ENCODE assay signal across 8 mouse cellular contexts in genomic region chr17:84512516-84513085, GRCm38 (mm10). TPM values are rescaled to one million over a fixed set of nuclear protein-coding genes. Genes with fewer than 3 reads are reported as not detected.
A peak's percentile ranks its signal among the peaks of the same experiment; 100 is the strongest.
DNase-seq lines count a peak whose midpoint lies in the region; ATAC-seq lines count a peak whose summit lies in the region.

No protein-coding gene starts in this region.

- H3K36me3 ChIP-seq in embryonic facial prominence, embryonic 11.5 days (replicated peaks; ENCODE audit: control insufficient read depth, insufficient read depth, low read depth, low read length): no peaks in the 10 kb centered on the region
- H3K36me3 ChIP-seq in intestine, embryonic 14.5 days (ENCODE audit: control insufficient read depth, insufficient read depth, low read length): no peaks in the 10 kb centered on the region

- no peaks in the 10 kb centered on the region for H3K27me3 ChIP-seq in embryonic facial prominence, embryonic 11.5 days (ENCODE audit: control insufficient read depth, insufficient read depth, low read length)
- no peaks in the 10 kb centered on the region for H3K27me3 ChIP-seq in intestine, embryonic 14.5 days (replicated peaks; ENCODE audit: control insufficient read depth, insufficient read depth, low read length)

- H3K27ac ChIP-seq in embryonic facial prominence, embryonic 11.5 days (replicated peaks; ENCODE audit: low read depth, low read length): no peak overlapping the region
- H3K27ac ChIP-seq in intestine, embryonic 14.5 days (ENCODE audit: low read depth): peak overlapping the region; percentile 79

- DNase-seq in kidney, adult 9 months: peak; percentile 14
- DNase-seq in kidney, adult 18-20 months: no peak
- peak; percentile 19 for DNase-seq in embryonic facial prominence, embryonic 11.5 days (ENCODE audit: low spot score)
- no peak for DNase-seq in intestine, embryonic 14.5 days (ENCODE audit: low spot score)

- H3K4me3 ChIP-seq in embryonic facial prominence, embryonic 11.5 days (ENCODE audit: low read depth, low read length): peak overlapping the region; percentile 80
- peak overlapping the region; percentile 70 for H3K4me3 ChIP-seq in intestine, embryonic 14.5 days (ENCODE audit: low read depth, low read length)

- no peak for ATAC-seq in embryonic facial prominence, embryonic 11.5 days (replicated peaks; ENCODE audit: insufficient number of reproducible peaks, low FRiP score, low TSS enrichment, low read depth)
- ATAC-seq in intestine, embryonic 14.5 days (replicated peaks; ENCODE audit: low FRiP score, low TSS enrichment, low read depth): no peak; the same call in 1 of the 2 replicates
- ATAC-seq in megakaryocyte, adult 5-6 weeks (ENCODE audit: poor library complexity, severe bottlenecking): peak; percentile 19; the same call in 1 of the 2 replicates
- no peak for ATAC-seq in activated CD4-positive, CD25-positive, alpha-beta regulatory T cell, adult 4 months
- no peak; the same call in 1 of the 2 replicates for ATAC-seq in cerebellum, adult (ENCODE audit: insufficient number of reproducible peaks, low FRiP score, low TSS enrichment)
- no peak for ATAC-seq in CD4-positive, CD25-positive, alpha-beta regulatory T cell, adult 4 months

- H3K9me3 ChIP-seq in embryonic facial prominence, embryonic 11.5 days (replicated peaks; ENCODE audit: control insufficient read depth, low read length): no peaks in the 10 kb centered on the region
- no peaks in the 10 kb centered on the region for H3K9me3 ChIP-seq in intestine, embryonic 14.5 days (ENCODE audit: control insufficient read depth, low read length)

- H3K9ac ChIP-seq in embryonic facial prominence, embryonic 11.5 days (replicated peaks; ENCODE audit: low read length): peak overlapping the region; percentile 82
- peak overlapping the region; percentile 85 for H3K9ac ChIP-seq in intestine, embryonic 14.5 days (ENCODE audit: low read length)

- WGBS in embryonic facial prominence, embryonic 11.5 days: 30% methylated on average over 4 of the region's 4 CpGs
- WGBS in intestine, embryonic 14.5 days: 16% methylated on average over 4 of the region's 4 CpGs

- H3K4me2 ChIP-seq in embryonic facial prominence, embryonic 11.5 days (ENCODE audit: low read depth, low read length): peak overlapping the region; percentile 94
- peak overlapping the region; percentile 67 for H3K4me2 ChIP-seq in intestine, embryonic 14.5 days (ENCODE audit: low read length)

- H3K4me1 ChIP-seq in embryonic facial prominence, embryonic 11.5 days (ENCODE audit: control insufficient read depth, insufficient read depth, low read length): no peaks in the 10 kb centered on the region
- H3K4me1 ChIP-seq in intestine, embryonic 14.5 days (replicated peaks; ENCODE audit: control insufficient read depth, insufficient read depth, low read length): peaks cover 13% of the 10 kb centered on the region

RNA-seq across cellular contexts. Expression of gene Plekhh2, which starts 0.9 kb away (rescaled TPM):
- polyA plus RNA-seq in embryonic facial prominence, embryonic 11.5 days (2014; fragmentation: Nextera tagmentation; extraction: Ambion mirVana): 5.1 and 5.6 TPM in 2 replicates
- 12.7 and 17.2 TPM in 2 replicates for polyA plus RNA-seq in intestine, embryonic 14.5 days (2014; fragmentation: Nextera tagmentation; extraction: Ambion mirVana)
- total RNA-seq in megakaryocyte, adult 5-6 weeks (2015): not detected in 2 replicates
- 0.12 and 0.15 TPM in 2 replicates for total RNA-seq in megakaryocyte, adult 5-6 weeks (2017)
- under 1 TPM in 1 of 2 experiments, not detected in 1; 0.22 TPM for polyA plus RNA-seq in activated CD4-positive, CD25-positive, alpha-beta regulatory T cell, adult 4 months (2017; shearing (Covaris generic))
- polyA plus RNA-seq in CD4-positive, CD25-positive, alpha-beta regulatory T cell, adult 4 months (2017; shearing (Covaris generic)): not detected

RNA-seq across cellular contexts. Expression of gene Thada, which starts 46.6 kb away (rescaled TPM):
- polyA plus RNA-seq in embryonic facial prominence, embryonic 11.5 days (2014; fragmentation: Nextera tagmentation; extraction: Ambion mirVana): 8.2 and 8.7 TPM in 2 replicates
- 10.8 and 12.3 TPM in 2 replicates for polyA plus RNA-seq in intestine, embryonic 14.5 days (2014; fragmentation: Nextera tagmentation; extraction: Ambion mirVana)
- 14.5 and 15.4 TPM in 2 replicates for total RNA-seq in megakaryocyte, adult 5-6 weeks (2015)
- total RNA-seq in megakaryocyte, adult 5-6 weeks (2017): 12.5 and 17.2 TPM in 2 replicates
- 10 to 100 TPM; 53.7 to 64.8 TPM for polyA plus RNA-seq in activated CD4-positive, CD25-positive, alpha-beta regulatory T cell, adult 4 months (2017; shearing (Covaris generic))
- polyA plus RNA-seq in CD4-positive, CD25-positive, alpha-beta regulatory T cell, adult 4 months (2017; shearing (Covaris generic)): 100 to 1,000 TPM in 1 of 2 experiments, 10 to 100 TPM in 1; 83.1 to 129 TPM

Comparison
In these comparisons a context has a peak if more than half of its experiments do, and no peak if none do; other contexts are left out.
1. DNase-seq: peak in kidney, adult 9 months (single experiment) and embryonic facial prominence, embryonic 11.5 days (single experiment); none in kidney, adult 18-20 months (single experiment) and intestine, embryonic 14.5 days (single experiment).